Mouse (Mus musculus) heart, postnatal 0 days (tissue): ENCODE results near the gene Bsg. TPM values are rescaled to one million over a fixed set of nuclear protein-coding genes. Genes with fewer than 3 reads are reported as not detected.

Experiments used
- ATAC-seq: fragments of 200-750 bp; cut with Nextera tagmentation; 2 replicates; pipeline ENCODE4 v1.8.0; 2017; ENCODE audit warnings: low read depth, moderate number of reproducible peaks, moderate library complexity; ENCODE audit not compliant: insufficient read depth
- DNase-seq: peaks from one replicate; pipeline ENCODE4 v3.0.0-alpha.2; 2016; ENCODE audit warnings: low spot score
- H3K27ac ChIP-seq: fragments of 300-500 bp; sonication (generic); 2 replicates; pipeline ENCODE4 v1.5.1; 2014; ENCODE audit warnings: low read depth, mild to moderate bottlenecking
- H3K27me3 ChIP-seq: fragments of 300-500 bp; sonication (generic); 2 replicates; pipeline ENCODE4 v1.6.1; 2014; ENCODE audit warnings: low read length, mixed read lengths; ENCODE audit not compliant: control insufficient read depth, insufficient read depth
- H3K36me3 ChIP-seq: fragments of 300-500 bp; sonication (generic); replicated peaks from 2 replicates; pipeline ENCODE4 v1.6.1; 2014; ENCODE audit warnings: low read length, mixed read lengths; ENCODE audit not compliant: control insufficient read depth, insufficient read depth
- H3K4me1 ChIP-seq: fragments of 300-500 bp; sonication (generic); 2 replicates; pipeline ENCODE4 v1.6.1; 2014; ENCODE audit warnings: antibody characterized with exemption; ENCODE audit not compliant: control insufficient read depth, insufficient read depth
- H3K4me2 ChIP-seq: fragments of 300-500 bp; sonication (generic); 2 replicates; pipeline ENCODE4 v1.6.1; 2014; ENCODE audit warnings: low read depth, mild to moderate bottlenecking, low read length, moderate library complexity
- H3K4me3 ChIP-seq: fragments of 300-500 bp; sonication (generic); 2 replicates; pipeline ENCODE4 v1.5.1; 2014; ENCODE audit warnings: low read depth, low read length
- H3K9ac ChIP-seq: fragments of 300-500 bp; sonication (generic); replicated peaks from 2 replicates; pipeline ENCODE4 v1.6.1; 2014; ENCODE audit warnings: low read depth, low read length, mixed read lengths
- H3K9me3 ChIP-seq: fragments of 300-500 bp; sonication (generic); replicated peaks from 2 replicates; pipeline ENCODE4 v1.6.1; 2016; ENCODE audit warnings: low read length; ENCODE audit not compliant: control insufficient read depth
- CTCF ChIP-seq: IDR thresholded peaks from 2 replicates; pipeline ENCODE4 v1.5.1; 2016; ENCODE audit warnings: antibody characterized with exemption, control low read depth, low read depth
- EP300 ChIP-seq: IDR thresholded peaks from 2 replicates; pipeline ENCODE4 v1.6.1; 2016; ENCODE audit warnings: antibody characterized with exemption, low read depth
- WGBS: fragments of 180-500 bp; shearing (Covaris S2); extraction: QIAGEN DNeasy Blood & Tissue Kit; methylation state at CpG from one replicate; pipeline ENCODE4 v1.1.7; 2014; 5-methylcytosine and 5-hydroxymethylcytosine counted together
- polyA plus RNA-seq: library from polyadenylated mRNA; unstranded; fragments of >200 nt; fragmentation: Nextera tagmentation; extraction: Ambion mirVana; gene quantifications from 2 replicates; pipeline ENCODE4 v1.2.1, GENCODE M21; 2015
- total RNA-seq: library from RNA; depleted of rRNA; stranded (reverse); fragments of >200 nt; gene quantifications from 2 replicates; pipeline ENCODE4 v1.2.3, GENCODE M21; 2014; ENCODE audit warnings: low replicate concordance

Bsg gene
- total and polyA plus RNA-seq, 2 experiments from 2014 or later = 1,260 to 1,606 TPM

DNA sequence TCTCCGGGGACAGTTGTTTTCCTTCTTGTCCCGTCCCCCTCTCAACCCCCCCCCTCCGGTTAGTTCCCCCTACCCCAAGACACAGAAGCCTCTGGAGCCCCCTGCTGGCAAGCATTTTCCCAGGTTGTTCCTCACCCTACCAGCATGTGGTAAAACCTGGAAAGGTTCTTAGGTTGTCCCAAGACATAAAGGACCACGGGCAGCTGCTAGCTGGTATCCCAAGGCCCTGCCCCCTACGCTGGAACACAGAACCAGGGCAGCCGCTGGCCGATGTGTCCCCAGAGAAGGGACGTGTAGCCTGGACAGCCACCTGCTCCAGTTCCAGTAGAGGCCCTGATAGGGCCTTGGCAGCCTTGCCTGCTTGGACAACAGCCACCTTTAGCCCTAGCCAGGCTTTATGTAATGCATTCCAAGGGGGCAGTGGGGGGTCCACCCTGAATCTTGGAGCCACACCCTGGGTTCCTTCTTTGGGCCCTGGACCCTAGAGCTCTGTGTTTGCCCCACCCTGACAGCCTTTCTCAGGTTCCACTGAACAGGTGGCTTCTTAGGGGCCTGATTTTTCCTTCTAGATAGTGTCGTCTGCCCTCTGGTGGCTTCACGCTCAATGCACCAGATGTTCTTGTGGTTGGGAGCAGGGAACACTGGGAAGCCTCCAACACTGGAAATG lies 21.2 kb upstream of the Bsg start:
- under 1% methylated on average over 10 of the region's 10 CpGs for WGBS
- Histone ChIP-seq H3K9ac (peak overlapping the region; percentile 94), H3K27ac (peak overlapping the region; percentile 96), H3K4me2 (peak overlapping the region; percentile 88), H3K27me3 (no peaks in the 10 kb centered on the region), H3K36me3 (peaks cover 36% of the 10 kb centered on the region), H3K4me3 (peak overlapping the region; percentile 90), H3K9me3 (no peaks in the 10 kb centered on the region), H3K4me1 (peaks cover 30% of the 10 kb centered on the region)
- no peak for TF ChIP-seq EP300
- TF ChIP-seq CTCF = peak; percentile 62
- DNase-seq (peak; percentile 76), ATAC-seq (peak; percentile 4)

DNA sequence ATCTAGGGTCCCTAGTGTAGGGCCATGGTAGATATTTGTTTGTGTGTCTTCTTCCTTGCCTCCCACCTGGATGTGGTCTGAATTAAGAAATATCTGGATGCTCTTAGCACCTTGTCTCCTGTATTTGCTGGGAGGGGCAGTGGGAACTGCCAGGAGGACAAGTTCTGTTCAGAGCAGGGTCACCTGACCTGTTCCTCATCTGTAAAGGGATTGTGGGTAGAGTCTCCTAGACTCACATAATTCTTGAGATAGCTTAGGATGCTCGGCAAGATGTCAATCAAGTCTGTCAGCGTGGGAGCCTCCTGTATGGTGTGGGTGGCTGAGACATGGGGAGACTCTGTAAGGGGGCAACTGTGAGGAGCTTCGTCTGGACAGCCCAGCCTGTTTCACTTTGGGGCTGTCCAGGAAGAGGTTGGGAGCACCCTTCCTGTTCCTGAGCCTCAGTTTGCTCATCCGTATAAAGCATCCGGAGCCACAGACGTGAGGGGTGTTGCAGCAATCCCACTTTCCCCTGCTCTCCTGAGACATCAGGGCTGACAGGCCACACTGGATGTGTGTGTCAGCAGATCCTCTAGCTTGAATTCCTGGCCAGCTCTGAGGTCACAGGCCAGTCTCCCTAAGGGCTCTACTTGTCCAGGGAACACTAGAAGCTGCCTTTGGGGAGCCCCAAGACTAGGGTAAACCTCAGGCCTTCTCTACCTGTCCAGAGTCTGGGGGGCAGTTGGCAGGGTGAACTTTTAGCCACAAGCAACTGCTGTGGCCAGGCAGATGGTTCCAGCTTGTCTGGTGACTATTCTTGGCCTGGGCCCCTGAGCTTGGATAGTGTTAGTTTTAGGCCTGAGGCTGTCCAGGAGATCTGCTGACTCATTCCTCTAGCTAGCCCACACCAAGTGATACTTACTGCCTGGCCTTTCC lies 20.3 kb upstream of the Bsg start:
- 58% methylated on average over 6 of the region's 6 CpGs for WGBS
- peaks cover 46% of the 10 kb centered on the region for H3K36me3 ChIP-seq
- TF ChIP-seq EP300 (no peak), CTCF (no peak)
- peak overlapping the region; percentile 88 for H3K4me2 ChIP-seq
- no peak for DNase-seq
- peaks cover 30% of the 10 kb centered on the region for H3K4me1 ChIP-seq
- peak overlapping the region; percentile 94 for H3K9ac ChIP-seq
- no peaks in the 10 kb centered on the region for H3K9me3 ChIP-seq
- H3K27ac ChIP-seq = peak overlapping the region; percentile 96
- H3K4me3 ChIP-seq = peak overlapping the region; percentile 90
- no peaks in the 10 kb centered on the region for H3K27me3 ChIP-seq
- ATAC-seq = no peak

DNA sequence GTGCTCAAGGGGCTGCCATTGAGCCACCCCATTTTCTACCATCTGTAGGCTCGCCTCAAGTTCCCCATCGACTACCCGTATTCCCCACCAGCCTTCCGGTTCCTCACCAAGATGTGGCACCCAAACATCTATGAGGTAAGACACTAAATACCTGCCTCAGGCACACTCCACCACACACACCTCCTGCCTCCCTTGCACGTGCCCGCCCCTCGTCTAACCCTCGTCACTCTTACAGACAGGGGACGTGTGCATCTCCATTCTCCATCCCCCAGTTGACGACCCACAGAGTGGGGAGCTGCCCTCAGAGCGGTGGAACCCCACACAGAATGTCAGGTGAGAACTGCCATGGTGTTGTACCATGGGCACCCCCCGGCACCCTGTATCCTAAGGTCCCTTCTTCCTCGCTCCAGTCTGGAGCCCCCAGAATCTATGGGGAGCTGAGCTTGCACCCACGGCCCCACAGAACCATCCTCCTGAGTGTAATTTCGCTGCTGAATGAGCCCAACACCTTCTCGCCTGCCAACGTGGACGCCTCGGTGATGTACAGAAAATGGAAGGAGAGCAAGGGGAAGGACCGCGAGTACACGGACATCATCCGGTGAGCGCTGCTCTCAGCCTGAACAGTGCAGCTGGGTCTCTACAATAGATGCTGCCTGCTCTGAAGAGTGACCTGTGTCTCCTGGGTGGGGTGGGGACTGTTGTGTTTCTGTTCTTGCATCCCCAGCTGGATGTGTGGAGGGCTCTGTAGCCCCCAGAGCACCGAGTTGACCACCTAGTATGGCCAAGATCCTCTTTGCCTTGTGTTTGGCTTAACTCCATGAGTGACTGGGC lies 19.3 kb upstream of the Bsg start:
- DNase-seq (no peak), ATAC-seq (no peak)
- Histone ChIP-seq H3K4me3 (no peak overlapping the region), H3K9ac (no peak overlapping the region), H3K27ac (peak overlapping the region; percentile 96), H3K27me3 (no peaks in the 10 kb centered on the region), H3K36me3 (peaks cover 50% of the 10 kb centered on the region), H3K4me1 (peaks cover 30% of the 10 kb centered on the region), H3K4me2 (no peak overlapping the region), H3K9me3 (no peaks in the 10 kb centered on the region)
- 91% methylated on average over 25 of the region's 25 CpGs for WGBS
- TF ChIP-seq EP300 = no peak
- no peak for TF ChIP-seq CTCF

DNA sequence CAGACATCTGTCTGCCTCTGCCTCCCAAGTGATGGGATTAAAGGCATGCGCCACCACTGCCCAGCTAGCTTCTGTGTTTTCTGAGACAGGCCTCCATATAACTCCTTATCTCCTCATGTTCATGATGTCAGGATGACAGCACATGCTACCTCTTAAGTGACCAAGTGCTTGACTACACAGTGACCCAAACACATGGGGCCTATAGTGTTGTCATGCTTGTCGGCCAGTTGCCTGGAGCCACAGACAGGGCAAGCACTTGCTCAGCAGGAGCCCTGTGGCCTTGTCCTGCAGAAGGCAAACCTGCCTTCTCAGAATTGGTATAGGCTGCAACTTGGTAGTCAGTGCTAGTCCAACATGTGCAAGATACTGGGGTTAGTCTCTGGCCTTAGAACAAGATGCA lies 18.1 kb upstream of the Bsg start:
- Histone ChIP-seq H3K36me3 (peaks cover 50% of the 10 kb centered on the region), H3K27me3 (no peaks in the 10 kb centered on the region), H3K27ac (peak overlapping the region; percentile 91), H3K4me2 (no peak overlapping the region), H3K4me1 (peaks cover 30% of the 10 kb centered on the region), H3K9ac (no peak overlapping the region), H3K4me3 (no peak overlapping the region), H3K9me3 (no peaks in the 10 kb centered on the region)
- ATAC-seq = no peak
- TF ChIP-seq CTCF (no peak), EP300 (no peak)
- WGBS = 47% methylated on average over 2 of the region's 2 CpGs
- no peak for DNase-seq

DNA sequence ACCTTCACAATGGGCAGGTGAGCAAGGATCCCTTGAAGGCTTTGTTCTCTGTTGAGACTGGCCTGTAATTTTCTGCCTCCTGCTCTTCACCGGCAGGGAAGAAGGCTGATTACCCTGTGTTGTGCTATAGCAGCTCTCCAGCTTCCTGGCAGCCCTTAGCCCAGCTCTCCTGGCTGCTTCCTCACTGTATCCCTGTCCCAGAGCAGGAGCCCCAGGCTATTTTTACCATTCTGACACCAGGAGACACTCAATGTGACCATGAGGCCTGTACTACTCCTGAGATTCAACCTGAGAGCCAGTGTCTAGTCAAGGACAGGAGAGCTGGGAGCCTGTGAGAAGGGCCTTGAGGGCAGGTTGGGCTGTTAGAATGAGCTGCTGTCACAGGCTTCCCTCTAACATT lies 17.6 kb upstream of the Bsg start:
- ATAC-seq = peak; percentile 9; the same call in 1 of the 2 replicates
- no peak overlapping the region for H3K4me2 ChIP-seq
- H3K27me3 ChIP-seq = no peaks in the 10 kb centered on the region
- H3K9ac ChIP-seq = no peak overlapping the region
- DNase-seq = peak; percentile 74
- no peak overlapping the region for H3K4me3 ChIP-seq
- H3K27ac ChIP-seq = peak overlapping the region; percentile 91
- H3K4me1 ChIP-seq = peaks cover 30% of the 10 kb centered on the region
- 33% methylated on average over 1 of the region's 1 CpGs for whole genome bisulfite sequencing
- TF ChIP-seq EP300 (0 out of 2 replicates have a peak, but pooled peaks have one; percentile 31), CTCF (no peak)
- peaks cover 50% of the 10 kb centered on the region for H3K36me3 ChIP-seq
- no peaks in the 10 kb centered on the region for H3K9me3 ChIP-seq
